ENCODE assay signal across 8 mouse cellular contexts in the genomic region with DNA sequence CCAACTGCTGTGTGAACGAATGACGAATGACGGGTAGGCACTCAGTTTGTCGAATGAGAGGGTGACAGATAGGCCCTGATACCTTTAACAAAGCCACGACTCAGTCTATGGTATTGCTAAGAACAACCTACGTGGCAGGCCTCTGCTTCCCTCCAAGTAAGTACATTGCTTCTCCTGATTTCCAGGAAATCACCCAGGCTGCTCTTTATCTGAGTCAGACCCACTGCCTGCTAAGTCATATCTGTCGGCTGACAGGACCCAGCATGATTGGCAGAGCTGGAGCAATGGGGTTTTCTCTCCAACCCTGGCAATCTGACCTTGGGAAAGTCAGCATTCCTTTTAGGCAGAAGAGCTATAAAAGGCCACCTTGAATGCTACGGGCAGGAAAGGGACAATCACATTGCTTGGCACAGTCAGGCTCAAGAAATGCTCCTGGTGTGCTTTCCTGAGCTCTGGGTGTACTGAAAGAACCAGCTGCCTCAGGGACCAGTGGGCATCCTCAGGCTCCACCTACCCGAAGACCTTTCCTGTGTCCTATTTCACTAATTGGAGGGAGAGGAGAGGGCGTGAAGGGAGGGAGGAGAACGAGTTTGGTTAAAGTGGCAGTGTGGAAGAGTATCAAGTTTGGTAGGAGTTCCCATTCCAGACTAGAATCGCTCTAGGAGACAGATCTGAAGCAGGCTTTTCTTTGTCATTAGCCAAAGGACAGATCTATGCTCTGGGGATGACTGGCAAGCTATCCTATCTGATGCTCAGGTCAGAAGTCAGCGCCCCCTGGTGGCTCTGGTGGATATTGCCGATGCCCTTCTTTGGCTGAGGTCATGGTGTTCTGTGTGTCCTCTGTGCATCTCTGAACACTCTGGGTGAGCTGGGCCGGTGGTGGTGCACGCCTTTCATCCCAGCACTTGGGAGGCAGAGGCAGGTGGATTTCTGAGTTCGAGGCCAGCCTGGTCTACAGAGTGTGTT. TPM values are rescaled to one million over a fixed set of nuclear protein-coding genes. Genes with fewer than 3 reads are reported as not detected.
DNase-seq lines count a peak whose midpoint lies in the region; ATAC-seq lines count a peak whose summit lies in the region.

No protein-coding gene starts in this region.

- peak overlapping the region; percentile 22 for H3K4me3 ChIP-seq in liver, embryonic 13.5 days (replicated peaks)

- no peaks in the 10 kb centered on the region for H3K9me3 ChIP-seq in liver, embryonic 13.5 days (replicated peaks)

- intact Hi-C loops in heart, postnatal 36 days (cut with DNase I): loop anchor here (5.0 kb wide), 1 partner anchor 175 kb away; no protein-coding TSS in a partner anchor

- peak; percentile 43 to 65 for DNase-seq in left cerebral cortex, adult 18-20 months (ENCODE audit: low spot score in 2 of 2)
- no peak for DNase-seq in left cerebral cortex, adult 11 months (ENCODE audit: low spot score)
- peak; percentile 59 for DNase-seq in adrenal gland, adult 8-10 months
- peak; percentile 83 for DNase-seq in embryo, embryonic 10.5 days (ENCODE audit: low spot score)
- DNase-seq in heart, postnatal 36 days: peak; percentile 44 to 72
- peak; percentile 76 for DNase-seq in liver, embryonic 13.5 days
- DNase-seq in retina, embryonic 14.5 days (ENCODE audit: low spot score): peak; percentile 85
- peak; percentile 44 for DNase-seq in urinary bladder, adult 2 months (ENCODE audit: low spot score)

- no peaks in the 10 kb centered on the region for H3K36me3 ChIP-seq in liver, embryonic 13.5 days

- 0 out of 2 replicates have a peak, but pooled peaks cover 4% of the 10 kb centered on the region for H3K27me3 ChIP-seq in liver, embryonic 13.5 days

- peak overlapping the region; percentile 61 for H3K4me2 ChIP-seq in liver, embryonic 13.5 days

- peak overlapping the region; percentile 94 for H3K27ac ChIP-seq in liver, embryonic 13.5 days

- peaks cover 37% of the 10 kb centered on the region for H3K4me1 ChIP-seq in liver, embryonic 13.5 days (replicated peaks)

- ATAC-seq in liver, embryonic 13.5 days (ENCODE audit: low read depth): peak; percentile 96

- WGBS in liver, embryonic 13.5 days (ENCODE audit: insufficient replicate concordance): 25% methylated on average over 17 of the region's 17 CpGs

- peak overlapping the region; percentile 62 for H3K9ac ChIP-seq in liver, embryonic 13.5 days

RNA-seq across cellular contexts. Expression of a gene that starts 14.6 kb away (rescaled TPM):
- total RNA-seq in left cerebral cortex, adult 18-20 months (2021): not detected
- total RNA-seq in adrenal gland, adult 8-10 months (2022): not detected
- total RNA-seq in heart, postnatal 36 days (2021): not detected
- not detected in 2 replicates for polyA plus RNA-seq in liver, embryonic 13.5 days (2015; fragmentation: Nextera tagmentation; extraction: Ambion mirVana)
- not detected in 2 replicates for polyA plus RNA-seq in urinary bladder, adult 2 months (2012; rRNA removed)
